Mouse (Mus musculus) hindbrain, embryonic 11.5 days (tissue): ENCODE data around the gene Cluh. TPM values are rescaled to one million over a fixed set of nuclear protein-coding genes. Genes with fewer than 3 reads are reported as not detected.

Experiments used
- ATAC-seq: fragments of 200-750 bp; cut with Nextera tagmentation; 2 replicates; pipeline ENCODE4 v1.8.0; 2017; ENCODE audit warnings: mild to moderate bottlenecking, moderate TSS enrichment, moderate library complexity; ENCODE audit not compliant: low FRiP score
- DNase-seq: peaks from one replicate; pipeline ENCODE4 v3.0.0-alpha.2; 2015; ENCODE audit warnings: low spot score
- H3K27ac ChIP-seq: fragments of 300-500 bp; sonication (generic); 2 replicates; pipeline ENCODE4 v1.5.1; 2014; ENCODE audit warnings: mild to moderate bottlenecking, low read depth, low read length
- H3K27me3 ChIP-seq: fragments of 300-500 bp; sonication (generic); 2 replicates; pipeline ENCODE4 v1.6.1; 2014; ENCODE audit warnings: mild to moderate bottlenecking, low read length, moderate library complexity, mixed read lengths; ENCODE audit not compliant: control insufficient read depth, insufficient read depth
- H3K36me3 ChIP-seq: fragments of 300-500 bp; sonication (generic); 2 replicates; pipeline ENCODE4 v1.6.1; 2014; ENCODE audit warnings: mild to moderate bottlenecking, low read length, moderate library complexity, mixed read lengths; ENCODE audit not compliant: control insufficient read depth, insufficient read depth
- H3K4me1 ChIP-seq: fragments of 300-500 bp; sonication (generic); replicated peaks from 2 replicates; pipeline ENCODE4 v1.6.1; 2014; ENCODE audit warnings: low read length, mixed read lengths; ENCODE audit not compliant: control insufficient read depth, insufficient read depth
- H3K4me2 ChIP-seq: fragments of 300-500 bp; sonication (generic); replicated peaks from 2 replicates; pipeline ENCODE4 v1.6.1; 2014; ENCODE audit warnings: mild to moderate bottlenecking, low read depth, low read length
- H3K4me3 ChIP-seq: fragments of 300-500 bp; sonication (generic); 2 replicates; pipeline ENCODE4 v1.5.1; 2014; ENCODE audit warnings: low read depth, low read length
- H3K9ac ChIP-seq: fragments of 300-500 bp; sonication (generic); 2 replicates; pipeline ENCODE4 v1.6.1; 2014; ENCODE audit warnings: low read depth, low read length
- H3K9me3 ChIP-seq: fragments of 300-500 bp; sonication (generic); 2 replicates; pipeline ENCODE4 v1.6.1; 2016; ENCODE audit warnings: low read length; ENCODE audit not compliant: control insufficient read depth
- WGBS: fragments of 180-500 bp; shearing (Covaris S2); extraction: QIAGEN DNeasy Blood & Tissue Kit; methylation state at CpG from one replicate; pipeline ENCODE4 v1.1.7; 2014; 5-methylcytosine and 5-hydroxymethylcytosine counted together
- polyA plus RNA-seq: library from polyadenylated mRNA; unstranded; fragments of >200 nt; fragmentation: Nextera tagmentation; extraction: Ambion mirVana; gene quantifications from 2 replicates; pipeline ENCODE4 v1.2.1, GENCODE M21; 2014

Gene Cluh
- polyA plus RNA-seq, 1 experiment from 2014 or later = 8.0 TPM

- 51% methylated on average over 6 of the region's 6 CpGs for WGBS
- Histone ChIP-seq H3K4me3 (no peak overlapping the region), H3K27me3 (no peaks in the 10 kb centered on the region), H3K36me3 (peaks cover 2% of the 10 kb centered on the region; the same call in 1 of the 2 replicates), H3K9me3 (no peaks in the 10 kb centered on the region), H3K4me1 (peaks cover 13% of the 10 kb centered on the region; the same call in 1 of the 2 replicates), H3K4me2 (no peak overlapping the region), H3K9ac (no peak overlapping the region), H3K27ac (no peak overlapping the region)
- no peak for ATAC-seq
- DNase-seq = no peak
These were observed 4.1 kb downstream of the Cluh start for GRCm38 (mm10) chr11:74653385-74653784.

- no peaks in the 10 kb centered on the region for H3K9me3 ChIP-seq
- no peak for DNase-seq
- no peak overlapping the region for H3K27ac ChIP-seq
- H3K4me1 ChIP-seq = peaks cover 6% of the 10 kb centered on the region; the same call in 1 of the 2 replicates
- ATAC-seq = no peak
- H3K4me3 ChIP-seq = no peak overlapping the region
- 87% methylated on average over 3 of the region's 3 CpGs for WGBS
- H3K9ac ChIP-seq = no peak overlapping the region
- H3K36me3 ChIP-seq = peaks cover 16% of the 10 kb centered on the region
- no peak overlapping the region for H3K4me2 ChIP-seq
- H3K27me3 ChIP-seq = no peaks in the 10 kb centered on the region
These were observed 6.6 kb downstream of the Cluh start for GRCm38 (mm10) chr11:74655941-74656340.

- Histone ChIP-seq H3K27ac (no peak overlapping the region), H3K9me3 (no peaks in the 10 kb centered on the region), H3K4me3 (no peak overlapping the region), H3K27me3 (no peaks in the 10 kb centered on the region), H3K9ac (no peak overlapping the region), H3K4me1 (no peaks in the 10 kb centered on the region), H3K36me3 (peaks cover 30% of the 10 kb centered on the region), H3K4me2 (no peak overlapping the region)
- ATAC-seq (no peak), DNase-seq (no peak)
- 97% methylated on average over 13 of the region's 13 CpGs for WGBS
These were observed 11.0 kb downstream of the Cluh start for GRCm38 (mm10) chr11:74660336-74660735.

GRCm38 (mm10) chr11:74661641-74662040 lies 12.3 kb downstream of the Cluh start:
- Histone ChIP-seq H3K4me3 (no peak overlapping the region), H3K4me1 (no peaks in the 10 kb centered on the region), H3K4me2 (no peak overlapping the region), H3K27ac (no peak overlapping the region), H3K9ac (no peak overlapping the region), H3K36me3 (peaks cover 35% of the 10 kb centered on the region), H3K9me3 (no peaks in the 10 kb centered on the region), H3K27me3 (no peaks in the 10 kb centered on the region)
- WGBS = 96% methylated on average over 19 of the region's 19 CpGs
- ATAC-seq (no peak), DNase-seq (no peak)

- H3K4me2 ChIP-seq = no peak overlapping the region
- DNase-seq = no peak
These were observed 12.9 kb downstream of the Cluh start for GRCm38 (mm10) chr11:74662221-74662620.

GRCm38 (mm10) chr11:74664279-74664678 lies 15.0 kb downstream of the Cluh start:
- ATAC-seq (no peak), DNase-seq (no peak)
- Histone ChIP-seq H3K4me2 (no peak overlapping the region), H3K9ac (no peak overlapping the region), H3K27me3 (no peaks in the 10 kb centered on the region), H3K27ac (no peak overlapping the region), H3K4me1 (no peaks in the 10 kb centered on the region), H3K36me3 (peaks cover 29% of the 10 kb centered on the region), H3K4me3 (no peak overlapping the region), H3K9me3 (no peaks in the 10 kb centered on the region)
- WGBS = 96% methylated on average over 3 of the region's 3 CpGs

More at GRCm38 (mm10) chr11:74662221-74662620, 12.9 kb downstream of the Cluh start:
- 93% methylated on average over 6 of the region's 6 CpGs for WGBS
- H3K9me3 ChIP-seq = no peaks in the 10 kb centered on the region
- no peak overlapping the region for H3K4me3 ChIP-seq
- no peak overlapping the region for H3K27ac ChIP-seq
- H3K9ac ChIP-seq = no peak overlapping the region
- H3K36me3 ChIP-seq = peaks cover 35% of the 10 kb centered on the region
- no peak for ATAC-seq
- no peaks in the 10 kb centered on the region for H3K4me1 ChIP-seq
- H3K27me3 ChIP-seq = no peaks in the 10 kb centered on the region

GRCm38 (mm10) chr11:74664906-74665305 lies 15.6 kb downstream of the Cluh start:
- ATAC-seq (no peak), DNase-seq (no peak)
- Histone ChIP-seq H3K4me2 (no peak overlapping the region), H3K36me3 (peaks cover 24% of the 10 kb centered on the region), H3K27me3 (no peaks in the 10 kb centered on the region), H3K9me3 (no peaks in the 10 kb centered on the region), H3K4me1 (no peaks in the 10 kb centered on the region), H3K4me3 (no peak overlapping the region), H3K9ac (no peak overlapping the region), H3K27ac (no peak overlapping the region)
- WGBS = 95% methylated on average over 8 of the region's 8 CpGs

GRCm38 (mm10) chr11:74665631-74666283 lies 16.5 kb downstream of the Cluh start:
- H3K4me3 ChIP-seq = no peak overlapping the region
- WGBS = 96% methylated on average over 17 of the region's 17 CpGs
- H3K36me3 ChIP-seq = peaks cover 19% of the 10 kb centered on the region
- H3K4me2 ChIP-seq = no peak overlapping the region
- ATAC-seq (no peak), DNase-seq (no peak)
- no peaks in the 10 kb centered on the region for H3K9me3 ChIP-seq
- no peak overlapping the region for H3K27ac ChIP-seq
- H3K27me3 ChIP-seq = no peaks in the 10 kb centered on the region
- no peaks in the 10 kb centered on the region for H3K4me1 ChIP-seq
- no peak overlapping the region for H3K9ac ChIP-seq

- H3K4me2 ChIP-seq = no peak overlapping the region
- no peak for ATAC-seq
- WGBS = 89% methylated on average over 5 of the region's 5 CpGs
- no peak for DNase-seq
- H3K9me3 ChIP-seq = no peaks in the 10 kb centered on the region
- H3K4me1 ChIP-seq = no peaks in the 10 kb centered on the region
- no peak overlapping the region for H3K4me3 ChIP-seq
- H3K27ac ChIP-seq = no peak overlapping the region
- H3K36me3 ChIP-seq = peaks cover 16% of the 10 kb centered on the region
- no peaks in the 10 kb centered on the region for H3K27me3 ChIP-seq
- H3K9ac ChIP-seq = no peak overlapping the region
These were observed 17.0 kb downstream of the Cluh start for GRCm38 (mm10) chr11:74666284-74666652.
